Mouse (Mus musculus) neural tube, embryonic 13.5 days (tissue): ENCODE data around the gene Bcorl1. TPM values are rescaled to one million over a fixed set of nuclear protein-coding genes. Genes with fewer than 3 reads are reported as not detected.
"Not testable (repeated sequence)": the region's sequence is repeated elsewhere in the genome, so short reads cannot be mapped to it uniquely, and the experiment has no call there.

ENCODE experiments used
- ATAC-seq: fragments of 200-750 bp; cut with Nextera tagmentation; 2 replicates; pipeline ENCODE4 v1.8.0; 2017; ENCODE audit warnings: low read depth, mild to moderate bottlenecking, moderate TSS enrichment, moderate library complexity
- H3K27ac ChIP-seq: fragments of 300-500 bp; sonication (generic); replicated peaks from 2 replicates; pipeline ENCODE4 v1.5.1; 2015; ENCODE audit warnings: moderate library complexity, mild to moderate bottlenecking, inconsistent platforms
- H3K27me3 ChIP-seq: fragments of 300-500 bp; sonication (generic); 2 replicates; pipeline ENCODE4 v1.6.1; 2015; ENCODE audit warnings: mild to moderate bottlenecking, inconsistent platforms
- H3K36me3 ChIP-seq: fragments of 300-500 bp; sonication (generic); 2 replicates; pipeline ENCODE4 v1.6.1; 2015; ENCODE audit warnings: mild to moderate bottlenecking, inconsistent platforms
- H3K4me1 ChIP-seq: fragments of 300-500 bp; sonication (generic); replicated peaks from 2 replicates; pipeline ENCODE4 v1.6.1; 2015; ENCODE audit warnings: inconsistent platforms
- H3K4me2 ChIP-seq: fragments of 300-500 bp; sonication (generic); 2 replicates; pipeline ENCODE4 v1.6.1; 2015; ENCODE audit warnings: inconsistent platforms, mild to moderate bottlenecking, moderate library complexity
- H3K4me3 ChIP-seq: fragments of 300-500 bp; sonication (generic); 2 replicates; pipeline ENCODE4 v1.5.1; 2015; ENCODE audit warnings: mild to moderate bottlenecking, inconsistent platforms
- H3K9ac ChIP-seq: fragments of 300-500 bp; sonication (generic); 2 replicates; pipeline ENCODE4 v1.6.1; 2015; ENCODE audit warnings: moderate library complexity, mild to moderate bottlenecking, inconsistent platforms
- H3K9me3 ChIP-seq: fragments of 300-500 bp; sonication (generic); 2 replicates; pipeline ENCODE4 v1.6.1; 2016; ENCODE audit warnings: inconsistent platforms
- WGBS: fragments of 180-500 bp; shearing (Covaris S2); methylation state at CpG from one replicate; pipeline ENCODE4 v1.1.7; 2015; 5-methylcytosine and 5-hydroxymethylcytosine counted together
- polyA plus RNA-seq: library from polyadenylated mRNA; unstranded; fragments of >200 nt; fragmentation: Nextera tagmentation; extraction: Ambion mirVana; gene quantifications from 2 replicates; pipeline ENCODE4 v1.2.1, GENCODE M21; 2015

The Bcorl1 gene
- polyA plus RNA-seq, 1 experiment from 2014 or later = 5.8 TPM

- no peaks in the 10 kb centered on the region for H3K36me3 ChIP-seq
- WGBS = 40% methylated on average over 6 of the region's 6 CpGs
- ATAC-seq = no peak
These were observed 88.4 kb downstream of the Bcorl1 start for GRCm38 (mm10) chrX:48429538-48429937.

GRCm38 (mm10) chrX:48432599-48433526 is 91.7 kb downstream of the Bcorl1 start:
- Histone ChIP-seq H3K4me2 (no peak overlapping the region), H3K4me1 (no peaks in the 10 kb centered on the region), H3K9ac (no peak overlapping the region), H3K4me3 (no peak overlapping the region), H3K36me3 (no peaks in the 10 kb centered on the region), H3K27ac (no peak overlapping the region), H3K9me3 (no peaks in the 10 kb centered on the region), H3K27me3 (no peaks in the 10 kb centered on the region)
- WGBS = 68% methylated on average over 15 of the region's 15 CpGs
- no peak for ATAC-seq

More at GRCm38 (mm10) chrX:48429538-48429937, 88.4 kb downstream of the Bcorl1 start:
- H3K4me2 ChIP-seq = no peak overlapping the region
- H3K27ac ChIP-seq = no peak overlapping the region
- no peaks in the 10 kb centered on the region for H3K9me3 ChIP-seq
- no peak overlapping the region for H3K9ac ChIP-seq
- no peak overlapping the region for H3K4me3 ChIP-seq
- H3K27me3 ChIP-seq = no peaks in the 10 kb centered on the region
- H3K4me1 ChIP-seq = no peaks in the 10 kb centered on the region

- H3K4me2 ChIP-seq = no peak overlapping the region
- WGBS = 41% methylated on average over 6 of the region's 6 CpGs
- H3K4me3 ChIP-seq = no peak overlapping the region
- ATAC-seq = no peak
- no peak overlapping the region for H3K9ac ChIP-seq
- H3K9me3 ChIP-seq = no peaks in the 10 kb centered on the region
- H3K27me3 ChIP-seq = no peaks in the 10 kb centered on the region
- H3K4me1 ChIP-seq = no peaks in the 10 kb centered on the region
- H3K27ac ChIP-seq = no peak overlapping the region
- H3K36me3 ChIP-seq = no peaks in the 10 kb centered on the region
These were observed 92.4 kb downstream of the Bcorl1 start for GRCm38 (mm10) chrX:48433527-48433899.

- ATAC-seq = no peak
- no peaks in the 10 kb centered on the region for H3K27me3 ChIP-seq
- H3K9me3 ChIP-seq = no peaks in the 10 kb centered on the region
- no peak overlapping the region for H3K27ac ChIP-seq
- H3K36me3 ChIP-seq = no peaks in the 10 kb centered on the region
- H3K4me2 ChIP-seq = no peak overlapping the region
- 91% methylated on average over 1 of the region's 1 CpGs for WGBS
- no peaks in the 10 kb centered on the region for H3K4me1 ChIP-seq
- H3K4me3 ChIP-seq = no peak overlapping the region
- H3K9ac ChIP-seq = no peak overlapping the region
These were observed 93.1 kb downstream of the Bcorl1 start for GRCm38 (mm10) chrX:48434251-48434650.

- ATAC-seq = no peak
- H3K27me3 ChIP-seq = no peaks in the 10 kb centered on the region
- 82% methylated on average over 9 of the region's 9 CpGs for WGBS
- no peaks in the 10 kb centered on the region for H3K9me3 ChIP-seq
- H3K36me3 ChIP-seq = no peaks in the 10 kb centered on the region
- no peak overlapping the region for H3K27ac ChIP-seq
- no peak overlapping the region for H3K4me2 ChIP-seq
- H3K4me3 ChIP-seq = no peak overlapping the region
- no peak overlapping the region for H3K9ac ChIP-seq
- no peaks in the 10 kb centered on the region for H3K4me1 ChIP-seq
These were observed 94.3 kb downstream of the Bcorl1 start for GRCm38 (mm10) chrX:48435477-48435900.

- H3K9me3 ChIP-seq, H3K4me2 ChIP-seq, H3K27ac ChIP-seq, H3K4me1 ChIP-seq, H3K27me3 ChIP-seq, H3K9ac ChIP-seq, H3K36me3 ChIP-seq, ATAC-seq, H3K4me3 ChIP-seq: not testable (repeated sequence)
- 84% methylated on average over 6 of the region's 7 CpGs for WGBS
These were observed 94.9 kb downstream of the Bcorl1 start for GRCm38 (mm10) chrX:48436082-48436481.

- WGBS = 67% methylated on average over 4 of the region's 4 CpGs
- H3K4me1 ChIP-seq = no peaks in the 10 kb centered on the region
- H3K27me3 ChIP-seq = no peaks in the 10 kb centered on the region
- ATAC-seq = no peak
- no peak overlapping the region for H3K27ac ChIP-seq
- no peak overlapping the region for H3K4me2 ChIP-seq
- no peak overlapping the region for H3K4me3 ChIP-seq
- H3K9me3 ChIP-seq = no peaks in the 10 kb centered on the region
- no peak overlapping the region for H3K9ac ChIP-seq
- H3K36me3 ChIP-seq = no peaks in the 10 kb centered on the region
These were observed 97.9 kb downstream of the Bcorl1 start for GRCm38 (mm10) chrX:48439036-48439435.

GRCm38 (mm10) chrX:48441548-48441947 is 100.4 kb downstream of the Bcorl1 start:
- Histone ChIP-seq H3K27ac (no peak overlapping the region), H3K27me3 (no peaks in the 10 kb centered on the region), H3K4me3 (no peak overlapping the region), H3K36me3 (no peaks in the 10 kb centered on the region), H3K9ac (no peak overlapping the region), H3K4me2 (no peak overlapping the region), H3K9me3 (no peaks in the 10 kb centered on the region), H3K4me1 (no peaks in the 10 kb centered on the region)
- no peak for ATAC-seq
- 94% methylated on average over 6 of the region's 6 CpGs for WGBS

- no peaks in the 10 kb centered on the region for H3K27me3 ChIP-seq
- ATAC-seq = no peak
- H3K4me2 ChIP-seq = no peak overlapping the region
- no peaks in the 10 kb centered on the region for H3K36me3 ChIP-seq
- no peaks in the 10 kb centered on the region for H3K9me3 ChIP-seq
- H3K4me3 ChIP-seq = no peak overlapping the region
- no peaks in the 10 kb centered on the region for H3K4me1 ChIP-seq
- H3K9ac ChIP-seq = no peak overlapping the region
- no peak overlapping the region for H3K27ac ChIP-seq
- WGBS = 84% methylated on average over 7 of the region's 7 CpGs
These were observed 100.8 kb downstream of the Bcorl1 start for GRCm38 (mm10) chrX:48441954-48442353.

- ATAC-seq = no peak
- Histone ChIP-seq H3K4me2 (no peak overlapping the region), H3K4me3 (no peak overlapping the region), H3K27ac (no peak overlapping the region), H3K9me3 (no peaks in the 10 kb centered on the region), H3K36me3 (no peaks in the 10 kb centered on the region), H3K4me1 (no peaks in the 10 kb centered on the region), H3K9ac (no peak overlapping the region), H3K27me3 (no peaks in the 10 kb centered on the region)
- WGBS = 86% methylated on average over 4 of the region's 4 CpGs
These were observed 103.5 kb downstream of the Bcorl1 start for GRCm38 (mm10) chrX:48444677-48445076.

- Histone ChIP-seq H3K9me3 (no peaks in the 10 kb centered on the region), H3K9ac (no peak overlapping the region), H3K27me3 (peaks cover 26% of the 10 kb centered on the region), H3K4me3 (no peak overlapping the region), H3K4me2 (no peak overlapping the region), H3K4me1 (no peaks in the 10 kb centered on the region), H3K27ac (no peak overlapping the region), H3K36me3 (no peaks in the 10 kb centered on the region)
- no peak for ATAC-seq
- 31% methylated on average over 10 of the region's 10 CpGs for WGBS
These were observed 108.5 kb downstream of the Bcorl1 start for GRCm38 (mm10) chrX:48449646-48450045.

GRCm38 (mm10) chrX:48452231-48452890 is 111.2 kb downstream of the Bcorl1 start:
- H3K4me1 ChIP-seq = no peaks in the 10 kb centered on the region
- WGBS = 34% methylated on average over 9 of the region's 9 CpGs
- peaks cover 46% of the 10 kb centered on the region for H3K27me3 ChIP-seq
- H3K9me3 ChIP-seq = no peaks in the 10 kb centered on the region
- peak overlapping the region; percentile 41 for H3K4me3 ChIP-seq
- H3K27ac ChIP-seq = no peak overlapping the region
- ATAC-seq = no peak
- H3K4me2 ChIP-seq = peak overlapping the region; percentile 49
- no peak overlapping the region for H3K9ac ChIP-seq
- H3K36me3 ChIP-seq = no peaks in the 10 kb centered on the region
